Mouse (Mus musculus) myocyte (in vitro differentiated cells): ENCODE results near the gene Scrt2. TPM values are rescaled to one million over a fixed set of nuclear protein-coding genes. Genes with fewer than 3 reads are reported as not detected.

Source experiments
- H3K27me3 ChIP-seq: one replicate; pipeline ENCODE4 v1.6.1; 2011; ENCODE audit not compliant: control insufficient read depth, insufficient read depth, insufficient read length
- H3K36me3 ChIP-seq: one replicate; pipeline ENCODE4 v1.6.1; 2011; ENCODE audit not compliant: control insufficient read depth, insufficient read depth
- H3K4me2 ChIP-seq: one replicate; pipeline ENCODE4 v1.6.1; 2011; ENCODE audit warnings: low read depth, control low read depth
- H3K4me3 ChIP-seq: one replicate; pipeline ENCODE4 v1.5.1; 2011; ENCODE audit warnings: mild to moderate bottlenecking, control low read depth, moderate library complexity
- H3K79me2 ChIP-seq: one replicate; pipeline ENCODE4 v1.6.1; 2011; ENCODE audit not compliant: control insufficient read depth, insufficient read depth
- H3ac ChIP-seq: one replicate; pipeline ENCODE4 v1.6.1; 2011; ENCODE audit not compliant: control insufficient read depth, insufficient read length
- CEBPB ChIP-seq: IDR thresholded peaks from 2 replicates; pipeline ENCODE4 v1.6.1; 2011; ENCODE audit warnings: mild to moderate bottlenecking, moderate library complexity; ENCODE audit not compliant: poor library complexity, insufficient read depth, severe bottlenecking
- E2F4 ChIP-seq: IDR thresholded peaks from one replicate; pipeline ENCODE4 v1.6.1; 2011; ENCODE audit warnings: mild to moderate bottlenecking, control low read depth, moderate library complexity; ENCODE audit not compliant: insufficient read depth
- MAX ChIP-seq: IDR thresholded peaks from one replicate; pipeline ENCODE4 v1.6.1; 2011; ENCODE audit warnings: low read depth, mild to moderate bottlenecking, control low read depth
- MYOD1 ChIP-seq, 3 experiments: IDR thresholded peaks; one replicate each; pipeline ENCODE4 v1.6.1; 2011; ENCODE audit warnings: control low read depth in 2 of 3, low read depth in 2 of 3, mild to moderate bottlenecking in 2 of 3, moderate library complexity in 1 of 3; ENCODE audit not compliant: insufficient read length in 2 of 3, control insufficient read depth in 1 of 3
- MYOG ChIP-seq, 3 experiments: IDR thresholded peaks; one replicate each; pipeline ENCODE4 v1.6.1; 2011; ENCODE audit warnings: control low read depth in 2 of 3, low read depth in 2 of 3, mild to moderate bottlenecking in 2 of 3; ENCODE audit not compliant: insufficient read length in 2 of 3, control insufficient read depth in 1 of 3, insufficient read depth in 1 of 3
- POLR2A ChIP-seq: IDR thresholded peaks from one replicate; pipeline ENCODE4 v1.6.1; 2011; ENCODE audit warnings: low read depth, mild to moderate bottlenecking, control low read depth, moderate library complexity; ENCODE audit not compliant: insufficient read length
- POLR2AphosphoS2 ChIP-seq: IDR thresholded peaks from one replicate; pipeline ENCODE4 v1.6.1; 2011; ENCODE audit warnings: low read depth, control low read depth; ENCODE audit not compliant: insufficient read length
- REST ChIP-seq: IDR thresholded peaks from one replicate; pipeline ENCODE4 v1.6.1; 2011; ENCODE audit warnings: mild to moderate bottlenecking, control low read depth, moderate library complexity; ENCODE audit not compliant: insufficient read depth, insufficient read length
- SRF ChIP-seq: IDR thresholded peaks from one replicate; pipeline ENCODE4 v1.6.1; 2011; ENCODE audit warnings: low read depth; ENCODE audit not compliant: control insufficient read depth, insufficient read length
- TCF12 ChIP-seq: IDR thresholded peaks from one replicate; pipeline ENCODE4 v1.6.1; 2011; ENCODE audit warnings: mild to moderate bottlenecking, control low read depth; ENCODE audit not compliant: poor library complexity, insufficient read depth, severe bottlenecking
- TCF3 ChIP-seq: IDR thresholded peaks from one replicate; pipeline ENCODE4 v1.6.1; 2011; ENCODE audit warnings: low read depth, control low read depth; ENCODE audit not compliant: insufficient read length
- USF1 ChIP-seq: IDR thresholded peaks from one replicate; pipeline ENCODE4 v1.6.1; 2011; ENCODE audit warnings: low read depth, mild to moderate bottlenecking, control low read depth, moderate library complexity
- polyA plus RNA-seq: library from polyadenylated mRNA; unstranded; fragments of >200 nt; fragmentation: generic; extraction: Trizol; gene quantifications from one replicate; pipeline ENCODE4 v1.2.1, GENCODE M21; 2012; ENCODE audit warnings: missing spikeins

Scrt2 gene
- polyA plus RNA-seq, 1 experiment, result not detected

GRCm38 (mm10) chr2:152108702-152109101 lies 27.4 kb downstream of the Scrt2 start:
- H3K4me2 ChIP-seq, result no peak overlapping the region
- no peaks in the 10 kb centered on the region for H3K27me3 ChIP-seq
- H3ac ChIP-seq, result no peak overlapping the region
- no peak overlapping the region for H3K4me3 ChIP-seq
- peaks cover 9% of the 10 kb centered on the region for H3K36me3 ChIP-seq
- TF ChIP-seq MYOD1 (IDR thresholded peaks at IDR 0.05; ENCODE audit: control insufficient read depth in 1 of 3, insufficient read length in 2 of 3, low read depth in 2 of 3), result no peak
- no peak for TF ChIP-seq CEBPB
- TF ChIP-seq MAX, result no peak
- TF ChIP-seq USF1, result no peak
- no peak for TF ChIP-seq E2F4
- TF ChIP-seq TCF3, result no peak
- TF ChIP-seq TCF12, result no peak
- peaks cover 8% of the 10 kb centered on the region for H3K79me2 ChIP-seq

- Histone ChIP-seq H3ac (no peak overlapping the region), H3K4me3 (no peak overlapping the region), H3K36me3 (peaks cover 9% of the 10 kb centered on the region), H3K4me2 (no peak overlapping the region), H3K27me3 (peaks cover 4% of the 10 kb centered on the region), H3K79me2 (peaks cover 8% of the 10 kb centered on the region)
- TF ChIP-seq TCF3 (no peak), USF1 (no peak), MYOG (IDR thresholded peaks at IDR 0.05; ENCODE audit: control insufficient read depth in 1 of 3, insufficient read depth in 1 of 3, insufficient read length in 2 of 3, low read depth in 2 of 3) (no peak), TCF12 (no peak), POLR2AphosphoS2 (no peak), REST (no peak), CEBPB (no peak), POLR2A (no peak)
These were observed 28.1 kb downstream of the Scrt2 start for GRCm38 (mm10) chr2:152109386-152109785.

GRCm38 (mm10) chr2:152111311-152111710 lies 30.0 kb downstream of the Scrt2 start:
- peaks cover 16% of the 10 kb centered on the region for H3K27me3 ChIP-seq
- H3K4me2 ChIP-seq, result no peak overlapping the region
- peaks cover 9% of the 10 kb centered on the region for H3K36me3 ChIP-seq
- no peak overlapping the region for H3K4me3 ChIP-seq
- TF ChIP-seq SRF (no peak), TCF3 (no peak), TCF12 (peak; percentile 76), MYOG (IDR thresholded peaks at IDR 0.05; ENCODE audit: control insufficient read depth in 1 of 3, insufficient read depth in 1 of 3, insufficient read length in 2 of 3, low read depth in 2 of 3) (peak in 2 of 3 experiments; percentile 57 to 87), POLR2AphosphoS2 (no peak), MYOD1 (IDR thresholded peaks at IDR 0.05; ENCODE audit: control insufficient read depth in 1 of 3, insufficient read length in 2 of 3, low read depth in 2 of 3) (peak; percentile 25 to 37 (median 34)), USF1 (no peak), POLR2A (no peak), CEBPB (no peak)
- no peak overlapping the region for H3ac ChIP-seq
- H3K79me2 ChIP-seq, result peaks cover 3% of the 10 kb centered on the region

- Histone ChIP-seq H3K27me3 (peaks cover 16% of the 10 kb centered on the region), H3K4me2 (no peak overlapping the region), H3ac (no peak overlapping the region), H3K36me3 (peaks cover 9% of the 10 kb centered on the region), H3K79me2 (no peaks in the 10 kb centered on the region), H3K4me3 (no peak overlapping the region)
- peak; percentile 29 for TF ChIP-seq SRF
- TF ChIP-seq POLR2AphosphoS2, result peak; percentile 69
- no peak for TF ChIP-seq REST
These were observed 30.6 kb downstream of the Scrt2 start for GRCm38 (mm10) chr2:152111920-152112319.

DNA sequence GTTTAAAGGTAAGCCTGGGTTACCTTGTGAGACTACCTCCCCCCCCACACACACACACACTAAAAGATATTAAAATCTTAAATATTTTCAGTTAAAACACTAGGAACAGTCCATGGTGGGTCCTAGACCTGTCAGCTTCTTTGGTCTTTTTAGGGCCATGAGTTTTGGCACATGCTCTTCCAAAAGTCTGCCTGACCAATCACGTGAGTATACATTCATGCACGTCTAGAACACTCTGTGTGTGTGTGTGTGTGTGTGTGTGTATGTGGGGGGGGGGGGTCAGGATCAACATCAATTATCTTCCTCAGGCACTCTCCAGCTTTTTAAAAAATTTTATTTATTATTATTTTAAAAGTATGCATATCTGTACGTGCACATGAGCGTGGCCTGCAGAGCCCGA lies 31.2 kb downstream of the Scrt2 start:
- Histone ChIP-seq H3K4me2 (no peak overlapping the region), H3K36me3 (peaks cover 9% of the 10 kb centered on the region), H3K79me2 (no peaks in the 10 kb centered on the region), H3ac (no peak overlapping the region), H3K4me3 (no peak overlapping the region), H3K27me3 (peaks cover 21% of the 10 kb centered on the region)
- TF ChIP-seq REST (no peak), E2F4 (no peak), MYOG (IDR thresholded peaks at IDR 0.05; ENCODE audit: control insufficient read depth in 1 of 3, insufficient read depth in 1 of 3, insufficient read length in 2 of 3, low read depth in 2 of 3) (no peak), TCF12 (no peak)

GRCm38 (mm10) chr2:152112970-152113369 lies 31.6 kb downstream of the Scrt2 start:
- Histone ChIP-seq H3K79me2 (no peaks in the 10 kb centered on the region), H3ac (no peak overlapping the region), H3K36me3 (peaks cover 8% of the 10 kb centered on the region), H3K4me2 (no peak overlapping the region), H3K4me3 (no peak overlapping the region), H3K27me3 (peaks cover 25% of the 10 kb centered on the region)
- TF ChIP-seq REST (no peak), POLR2A (no peak), MYOD1 (IDR thresholded peaks at IDR 0.05; ENCODE audit: control insufficient read depth in 1 of 3, insufficient read length in 2 of 3, low read depth in 2 of 3) (no peak), USF1 (no peak), SRF (no peak), TCF12 (no peak), MAX (no peak), TCF3 (no peak), CEBPB (no peak), POLR2AphosphoS2 (no peak), E2F4 (no peak), MYOG (IDR thresholded peaks at IDR 0.05; ENCODE audit: control insufficient read depth in 1 of 3, insufficient read depth in 1 of 3, insufficient read length in 2 of 3, low read depth in 2 of 3) (no peak)
